Mouse (Mus musculus) embryonic facial prominence, embryonic 14.5 days (tissue): ENCODE results near the gene Rdh8. TPM values are rescaled to one million over a fixed set of nuclear protein-coding genes. Genes with fewer than 3 reads are reported as not detected.
A peak's percentile ranks its signal among the peaks of the same experiment; 100 is the strongest.

Experiments
- ATAC-seq: fragments of 200-750 bp; cut with Nextera tagmentation; 2 replicates; pipeline ENCODE4 v1.8.0; 2017; ENCODE audit warnings: low read depth, moderate number of reproducible peaks, moderate TSS enrichment
- DNase-seq: peaks from one replicate; pipeline ENCODE4 v3.0.0-alpha.2; 2015; ENCODE audit warnings: low spot score
- H3K27ac ChIP-seq: fragments of 300-500 bp; sonication (generic); replicated peaks from 2 replicates; pipeline ENCODE4 v1.5.1; 2014; ENCODE audit warnings: low read depth, mild to moderate bottlenecking, low read length, moderate library complexity
- H3K27me3 ChIP-seq: fragments of 300-500 bp; sonication (generic); replicated peaks from 2 replicates; pipeline ENCODE4 v1.6.1; 2014; ENCODE audit warnings: low read length; ENCODE audit not compliant: control insufficient read depth, insufficient read depth
- H3K36me3 ChIP-seq: fragments of 300-500 bp; sonication (generic); 2 replicates; pipeline ENCODE4 v1.6.1; 2014; ENCODE audit warnings: low read length, mixed read lengths; ENCODE audit not compliant: control insufficient read depth, insufficient read depth
- H3K4me1 ChIP-seq: fragments of 300-500 bp; sonication (generic); 2 replicates; pipeline ENCODE4 v1.6.1; 2014; ENCODE audit warnings: antibody characterized with exemption, low read length; ENCODE audit not compliant: control insufficient read depth, insufficient read depth
- H3K4me2 ChIP-seq: fragments of 300-500 bp; sonication (generic); 2 replicates; pipeline ENCODE4 v1.6.1; 2014; ENCODE audit warnings: low read depth, mild to moderate bottlenecking, low read length, moderate library complexity, mixed read lengths
- H3K4me3 ChIP-seq: fragments of 300-500 bp; sonication (generic); 2 replicates; pipeline ENCODE4 v1.5.1; 2014; ENCODE audit warnings: low read depth, mild to moderate bottlenecking, low read length
- H3K9ac ChIP-seq: fragments of 300-500 bp; sonication (generic); 2 replicates; pipeline ENCODE4 v1.6.1; 2014; ENCODE audit warnings: low read depth, mild to moderate bottlenecking, low read length, moderate library complexity, mixed read lengths
- H3K9me3 ChIP-seq: fragments of 300-500 bp; sonication (generic); 2 replicates; pipeline ENCODE4 v1.6.1; 2016; ENCODE audit warnings: low read length; ENCODE audit not compliant: control insufficient read depth
- WGBS: fragments of 180-500 bp; shearing (Covaris S2); extraction: QIAGEN DNeasy Blood & Tissue Kit; methylation state at CpG from one replicate; pipeline ENCODE4 v1.1.7; 2014; 5-methylcytosine and 5-hydroxymethylcytosine counted together
- polyA plus RNA-seq: library from polyadenylated mRNA; unstranded; fragments of >200 nt; fragmentation: Nextera tagmentation; extraction: Ambion mirVana; gene quantifications from 2 replicates; pipeline ENCODE4 v1.2.1, GENCODE M21; 2014

Gene Rdh8
- polyA plus RNA-seq, 1 experiment from 2014 or later: not detected

DNA sequence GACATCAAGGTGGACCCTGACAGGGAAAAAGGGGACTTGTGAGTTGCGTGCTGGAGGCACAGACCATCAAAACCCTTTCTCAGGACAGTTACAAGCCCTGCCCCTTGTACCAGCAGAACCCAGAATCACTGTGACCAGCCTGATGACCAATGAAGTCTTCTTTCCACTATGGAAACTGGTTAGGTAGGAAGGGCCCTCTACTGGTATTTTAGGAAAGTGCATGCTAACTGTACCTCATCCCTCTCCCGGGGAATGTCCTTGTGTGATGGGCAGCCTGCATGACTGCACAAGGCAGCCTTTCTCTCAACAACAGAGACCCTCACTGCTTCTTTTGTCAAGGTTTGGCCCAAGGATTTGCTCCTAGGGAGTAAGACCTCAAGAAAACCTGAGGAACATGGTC lies 24.4 kb downstream of the Rdh8 start:
- DNase-seq (no peak), ATAC-seq (no peak)

DNA sequence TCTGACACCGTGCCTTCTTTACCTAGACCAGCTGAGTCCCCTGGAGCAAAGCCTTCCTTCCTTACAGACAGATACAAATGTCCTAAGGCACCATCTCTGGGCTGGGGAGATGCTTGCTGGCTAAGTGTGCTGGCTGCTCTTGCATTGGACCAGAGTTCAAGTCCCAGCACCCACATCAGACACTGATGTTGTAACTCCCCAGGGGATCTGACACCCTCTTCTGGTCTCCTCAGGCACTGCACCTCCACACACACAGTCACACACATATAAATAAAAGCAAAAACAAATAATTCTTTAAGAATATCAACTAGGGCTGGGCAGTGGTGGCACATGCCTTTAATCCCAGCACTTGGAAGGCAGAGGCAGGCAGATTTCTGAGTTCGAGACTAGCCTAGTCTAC lies 31.9 kb downstream of the Rdh8 start:
- H3K4me2 ChIP-seq: no peak overlapping the region
- DNase-seq (no peak), ATAC-seq (no peak)
- H3K4me1 ChIP-seq: no peaks in the 10 kb centered on the region
- WGBS: 79% methylated on average over 2 of the region's 2 CpGs
- H3K27ac ChIP-seq: no peak overlapping the region
- no peak overlapping the region for H3K9ac ChIP-seq
- H3K4me3 ChIP-seq: no peak overlapping the region
- no peaks in the 10 kb centered on the region for H3K27me3 ChIP-seq
- no peaks in the 10 kb centered on the region for H3K36me3 ChIP-seq
- no peaks in the 10 kb centered on the region for H3K9me3 ChIP-seq

More for the DNA sequence above, 24.4 kb downstream of the Rdh8 start:
- no peaks in the 10 kb centered on the region for H3K27me3 ChIP-seq
- no peak overlapping the region for H3K4me2 ChIP-seq
- H3K9ac ChIP-seq: no peak overlapping the region
- H3K9me3 ChIP-seq: no peaks in the 10 kb centered on the region
- no peak overlapping the region for H3K4me3 ChIP-seq
- no peaks in the 10 kb centered on the region for H3K4me1 ChIP-seq
- no peaks in the 10 kb centered on the region for H3K36me3 ChIP-seq
- WGBS: 23% methylated on average over 2 of the region's 2 CpGs
- H3K27ac ChIP-seq: no peak overlapping the region

DNA sequence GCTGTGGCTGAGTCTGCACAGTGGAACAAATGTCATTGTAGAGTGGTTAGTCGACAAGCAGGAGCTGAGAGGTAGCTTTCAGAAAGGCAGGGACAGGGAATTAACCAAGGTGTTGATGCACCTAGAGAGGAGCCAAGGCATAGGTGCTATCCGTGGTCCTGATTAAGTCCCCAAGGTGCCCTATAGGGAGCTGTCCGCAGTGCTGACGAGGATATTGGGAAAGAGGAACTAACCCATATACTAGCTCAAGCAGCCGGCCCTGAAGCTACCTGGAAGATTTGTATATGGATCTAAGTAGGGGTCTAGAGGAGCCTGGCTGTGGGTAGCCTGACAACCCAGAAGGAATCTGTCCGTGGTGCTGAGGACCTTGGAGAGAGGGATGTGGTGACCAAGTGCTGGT lies 38.8 kb downstream of the Rdh8 start:
- no peaks in the 10 kb centered on the region for H3K4me1 ChIP-seq
- DNase-seq (peak; percentile 80), ATAC-seq (no peak)
- H3K9ac ChIP-seq: no peak overlapping the region
- no peaks in the 10 kb centered on the region for H3K36me3 ChIP-seq
- H3K4me2 ChIP-seq: no peak overlapping the region
- no peak overlapping the region for H3K27ac ChIP-seq
- 10% methylated on average over 6 of the region's 6 CpGs for WGBS
- no peak overlapping the region for H3K4me3 ChIP-seq
- H3K27me3 ChIP-seq: no peaks in the 10 kb centered on the region
- no peaks in the 10 kb centered on the region for H3K9me3 ChIP-seq

DNA sequence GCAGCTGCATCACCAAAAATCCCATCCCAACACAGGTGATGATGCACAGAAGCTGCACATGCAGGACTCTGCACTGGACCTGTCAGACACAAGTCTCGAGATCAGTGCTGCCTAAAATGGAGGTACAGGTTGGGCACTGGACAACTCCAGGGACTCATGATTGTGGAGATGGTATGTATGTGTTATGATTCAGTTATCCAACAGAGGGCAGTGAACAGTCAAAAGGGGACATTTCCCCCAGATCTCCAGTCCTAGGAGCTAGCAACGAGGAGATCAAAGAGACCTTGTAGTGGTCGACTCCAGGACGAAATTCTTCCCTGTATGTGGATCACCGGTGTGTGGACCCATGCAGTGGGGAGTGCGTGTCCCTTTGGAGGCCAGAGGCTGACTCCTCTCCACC lies 41.6 kb downstream of the Rdh8 start:
- no peak for ATAC-seq
- H3K4me3 ChIP-seq: no peak overlapping the region
- no peaks in the 10 kb centered on the region for H3K4me1 ChIP-seq

DNA sequence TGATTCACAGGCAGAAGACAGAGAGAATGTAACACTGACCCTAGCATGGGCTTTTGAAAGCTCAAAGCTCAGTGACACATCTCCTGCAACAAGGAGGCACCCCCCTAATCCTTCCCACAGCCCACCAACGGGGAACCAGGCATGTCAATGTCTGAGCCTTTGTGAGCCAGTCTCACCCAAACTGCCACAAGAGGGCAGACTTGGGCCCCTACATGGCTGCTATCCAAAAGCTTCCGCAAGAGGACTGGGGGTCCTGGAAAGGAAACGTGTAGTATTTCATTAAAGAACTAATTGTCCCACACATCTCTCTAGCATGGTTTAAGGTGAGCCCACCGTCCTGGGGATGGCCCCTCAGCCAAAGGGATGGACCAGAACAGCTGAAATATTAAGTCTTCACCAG lies 43.5 kb downstream of the Rdh8 start:
- ATAC-seq (no peak), DNase-seq (no peak)
- 5% methylated on average over 4 of the region's 4 CpGs for WGBS
- no peaks in the 10 kb centered on the region for H3K36me3 ChIP-seq
- H3K4me2 ChIP-seq: no peak overlapping the region
- no peaks in the 10 kb centered on the region for H3K9me3 ChIP-seq
- no peaks in the 10 kb centered on the region for H3K27me3 ChIP-seq
- no peak overlapping the region for H3K27ac ChIP-seq
- no peak overlapping the region for H3K4me3 ChIP-seq
- H3K4me1 ChIP-seq: no peaks in the 10 kb centered on the region
- no peak overlapping the region for H3K9ac ChIP-seq

More for the DNA sequence above, 41.6 kb downstream of the Rdh8 start:
- 47% methylated on average over 6 of the region's 6 CpGs for WGBS
- Histone ChIP-seq H3K4me2 (no peak overlapping the region), H3K9me3 (no peaks in the 10 kb centered on the region), H3K9ac (no peak overlapping the region), H3K36me3 (no peaks in the 10 kb centered on the region), H3K27ac (no peak overlapping the region), H3K27me3 (no peaks in the 10 kb centered on the region)
- DNase-seq: no peak

DNA sequence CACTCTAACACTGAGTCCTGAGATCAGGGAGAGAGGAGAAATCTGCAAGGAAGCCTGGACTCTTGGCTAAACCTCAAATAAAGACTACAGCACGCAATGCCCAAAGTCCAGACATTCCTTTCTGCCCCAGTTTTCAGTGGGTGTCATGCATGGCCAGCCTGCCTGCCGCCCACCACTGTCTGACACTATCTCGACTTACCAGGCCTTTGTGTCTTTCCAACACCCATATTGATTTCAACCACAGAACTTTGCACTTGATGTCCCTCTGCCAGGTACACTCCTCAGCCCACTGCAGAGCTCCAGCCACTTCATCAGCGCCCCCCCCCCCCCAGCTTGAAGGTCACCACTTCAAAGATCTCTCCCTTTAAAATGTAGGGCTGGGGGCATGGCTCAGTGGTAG lies 43.9 kb downstream of the Rdh8 start:
- DNase-seq: no peak
- no peak overlapping the region for H3K9ac ChIP-seq
- H3K4me3 ChIP-seq: no peak overlapping the region
- H3K4me1 ChIP-seq: no peaks in the 10 kb centered on the region
- H3K9me3 ChIP-seq: no peaks in the 10 kb centered on the region
- no peaks in the 10 kb centered on the region for H3K36me3 ChIP-seq
- H3K27me3 ChIP-seq: no peaks in the 10 kb centered on the region
- no peak overlapping the region for H3K4me2 ChIP-seq
- no peak overlapping the region for H3K27ac ChIP-seq
- WGBS: 53% methylated on average over 4 of the region's 4 CpGs
- no peak for ATAC-seq

DNA sequence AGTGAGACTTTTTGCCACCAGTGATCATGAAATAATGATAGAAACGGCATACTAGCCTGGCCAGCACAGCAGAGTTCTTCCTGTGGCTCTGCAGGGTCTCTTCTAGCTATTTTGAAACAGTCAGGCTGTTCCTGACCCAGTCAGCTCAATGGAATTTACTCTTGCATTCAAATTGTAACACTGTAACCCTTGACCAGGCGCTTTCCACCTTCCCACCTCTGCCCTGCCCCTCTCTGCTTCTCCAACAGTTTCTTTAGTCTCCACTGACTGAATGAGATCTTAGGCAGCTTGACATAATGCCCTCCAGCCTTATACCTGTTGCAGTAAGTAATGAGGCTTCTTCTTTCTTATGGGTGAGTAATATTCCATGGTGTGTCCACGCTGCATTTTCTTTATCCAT lies 48.6 kb downstream of the Rdh8 start:
- 61% methylated on average over 3 of the region's 3 CpGs for WGBS
- no peak overlapping the region for H3K27ac ChIP-seq
- no peak for ATAC-seq
- H3K9me3 ChIP-seq: no peaks in the 10 kb centered on the region
- no peak overlapping the region for H3K9ac ChIP-seq
- H3K4me3 ChIP-seq: no peak overlapping the region
- no peak overlapping the region for H3K4me2 ChIP-seq
- no peaks in the 10 kb centered on the region for H3K36me3 ChIP-seq
- H3K4me1 ChIP-seq: no peaks in the 10 kb centered on the region
- H3K27me3 ChIP-seq: peaks cover 36% of the 10 kb centered on the region
- no peak for DNase-seq

DNA sequence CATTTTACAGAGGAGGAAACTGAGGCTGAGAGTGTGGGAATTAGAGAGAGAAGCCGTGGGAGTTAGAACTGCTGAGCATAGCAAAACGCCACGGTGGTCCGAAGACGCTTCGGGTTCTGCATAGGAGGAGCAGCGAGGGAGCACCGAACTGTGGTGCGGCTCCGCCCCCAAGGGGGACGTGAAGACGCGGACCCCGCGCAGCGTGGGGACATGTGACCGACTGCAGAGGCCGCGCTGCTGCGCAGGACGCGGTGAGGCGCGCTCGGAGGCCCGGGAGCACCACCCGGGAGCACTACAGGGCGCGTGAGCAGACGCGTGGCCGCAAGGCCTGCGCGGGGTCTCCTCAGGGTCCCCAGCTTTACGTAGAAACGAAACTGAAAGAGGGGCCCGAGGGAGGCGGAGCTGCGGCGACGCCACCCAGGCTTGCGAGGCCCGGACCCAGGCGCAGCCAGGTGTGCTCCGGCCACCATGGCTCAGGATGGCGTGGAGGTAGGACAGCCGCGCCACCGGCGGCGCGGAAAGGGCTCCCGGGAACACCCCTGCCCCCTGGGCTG lies 50.2 kb downstream of the Rdh8 start, which contains the start of gene A230050P20Rik:
Gene A230050P20Rik, plus strand, starts transcription at position 195 of the 554 bp plus-strand sequence.
- Histone ChIP-seq H3K36me3 (no peaks in the 10 kb centered on the region), H3K27me3 (peaks cover 36% of the 10 kb centered on the region), H3K9ac (peak within 1 kb of the TSS; percentile 61), H3K4me1 (no peaks in the 10 kb centered on the region), H3K9me3 (no peaks in the 10 kb centered on the region), H3K4me3 (peak within 1 kb of the TSS; percentile 49), H3K4me2 (peak within 1 kb of the TSS; percentile 59), H3K27ac (no peak within 1 kb of the TSS)
- ATAC-seq: peak; percentile 51
- peak; percentile 39 for DNase-seq
- WGBS: 10% methylated on average over 43 of the region's 53 CpGs

DNA sequence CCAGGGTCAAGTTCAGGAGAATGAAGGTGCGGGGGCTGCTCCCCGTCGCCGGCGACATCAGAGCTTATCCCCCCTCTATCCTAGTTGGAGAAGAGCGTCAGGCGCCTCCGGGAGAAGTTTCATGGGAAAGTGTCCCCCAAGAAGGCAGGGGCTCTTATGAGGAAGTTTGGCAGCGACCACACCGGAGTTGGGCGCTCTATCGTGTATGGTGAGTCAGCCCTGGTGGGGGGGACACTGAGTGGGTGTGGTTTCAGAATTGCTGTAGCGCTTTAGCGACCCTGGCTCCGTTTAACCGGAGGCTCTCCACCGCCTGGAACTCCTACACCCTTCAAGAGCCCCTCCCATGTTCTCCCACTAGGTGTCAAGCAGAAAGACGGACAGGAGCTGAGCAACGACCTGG lies 50.9 kb downstream of the Rdh8 start:
- H3K4me3 ChIP-seq: peak overlapping the region; percentile 49
- 8% methylated on average over 16 of the region's 19 CpGs for WGBS
- ATAC-seq (no peak), DNase-seq (no peak)
- H3K9ac ChIP-seq: peak overlapping the region; percentile 61; the same call in 1 of the 2 replicates
- no peak overlapping the region for H3K27ac ChIP-seq
- H3K4me1 ChIP-seq: no peaks in the 10 kb centered on the region
- H3K4me2 ChIP-seq: peak overlapping the region; percentile 59
- no peaks in the 10 kb centered on the region for H3K36me3 ChIP-seq
- H3K9me3 ChIP-seq: no peaks in the 10 kb centered on the region
- peaks cover 36% of the 10 kb centered on the region for H3K27me3 ChIP-seq
